Mouse (Mus musculus) lung, embryonic 15.5 days (tissue): ENCODE data around the gene Gpr15. TPM values are rescaled to one million over a fixed set of nuclear protein-coding genes. Genes with fewer than 3 reads are reported as not detected.

ENCODE experiments used
- ATAC-seq: fragments of 200-750 bp; cut with Nextera tagmentation; 2 replicates; pipeline ENCODE4 v1.8.0; 2017; ENCODE audit warnings: moderate number of reproducible peaks, borderline replicate concordance; ENCODE audit not compliant: low FRiP score, low TSS enrichment; ENCODE audit errors: extremely low read depth
- H3K27ac ChIP-seq: fragments of 300-500 bp; sonication (generic); 2 replicates; pipeline ENCODE4 v1.5.1; 2015; ENCODE audit warnings: moderate library complexity, mild to moderate bottlenecking, inconsistent platforms
- H3K27me3 ChIP-seq: fragments of 300-500 bp; sonication (generic); 2 replicates; pipeline ENCODE4 v1.6.1; 2015; ENCODE audit warnings: inconsistent platforms
- H3K36me3 ChIP-seq: fragments of 300-500 bp; sonication (generic); 2 replicates; pipeline ENCODE4 v1.6.1; 2015; ENCODE audit warnings: inconsistent platforms
- H3K4me1 ChIP-seq: fragments of 300-500 bp; sonication (generic); 2 replicates; pipeline ENCODE4 v1.6.1; 2015; ENCODE audit warnings: inconsistent platforms
- H3K4me2 ChIP-seq: fragments of 300-500 bp; sonication (generic); 2 replicates; pipeline ENCODE4 v1.6.1; 2015; ENCODE audit warnings: inconsistent platforms, mild to moderate bottlenecking, moderate library complexity
- H3K4me3 ChIP-seq: fragments of 300-500 bp; sonication (generic); 2 replicates; pipeline ENCODE4 v1.5.1; 2015; ENCODE audit warnings: mild to moderate bottlenecking, inconsistent platforms
- H3K9ac ChIP-seq: fragments of 300-500 bp; sonication (generic); 2 replicates; pipeline ENCODE4 v1.6.1; 2015; ENCODE audit warnings: inconsistent platforms
- H3K9me3 ChIP-seq: fragments of 300-500 bp; sonication (generic); 2 replicates; pipeline ENCODE4 v1.6.1; 2016; ENCODE audit warnings: inconsistent platforms
- WGBS: fragments of 180-500 bp; shearing (Covaris S2); methylation state at CpG from one replicate; pipeline ENCODE4 v1.1.7; 2015; 5-methylcytosine and 5-hydroxymethylcytosine counted together
- polyA plus RNA-seq: library from polyadenylated mRNA; unstranded; fragments of >200 nt; fragmentation: Nextera tagmentation; extraction: Ambion mirVana; gene quantifications from 2 replicates; pipeline ENCODE4 v1.2.1, GENCODE M21; 2015

Gene Gpr15
- polyA plus RNA-seq, 1 experiment from 2014 or later: 0.24 TPM

DNA sequence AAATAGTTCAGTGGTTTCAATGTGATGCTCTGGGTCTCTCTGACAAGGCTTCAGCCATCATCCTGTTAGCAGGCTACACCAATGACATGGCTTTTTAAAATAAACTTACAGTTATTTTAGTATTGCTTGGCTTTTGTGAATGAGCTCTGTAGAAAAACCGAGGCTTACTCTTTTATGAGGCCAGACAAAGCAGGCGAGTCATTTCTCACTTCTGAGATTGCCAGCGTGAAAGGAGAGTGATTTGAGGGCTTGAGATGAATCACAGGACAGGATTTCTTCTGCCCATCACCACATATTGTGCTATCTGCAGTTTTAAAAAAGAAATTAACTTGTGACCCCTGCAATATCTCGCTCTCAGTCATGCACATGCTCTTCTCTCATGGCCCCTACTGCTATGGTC is 3.9 kb downstream of the Gpr15 start:
- Histone ChIP-seq H3K4me3 (no peak overlapping the region), H3K27me3 (no peaks in the 10 kb centered on the region), H3K9me3 (no peaks in the 10 kb centered on the region), H3K4me1 (no peaks in the 10 kb centered on the region), H3K27ac (no peak overlapping the region), H3K9ac (no peak overlapping the region), H3K4me2 (no peak overlapping the region), H3K36me3 (no peaks in the 10 kb centered on the region)
- 63% methylated on average over 4 of the region's 4 CpGs for WGBS
- no peak for ATAC-seq

GRCm38 (mm10) chr16:58713128-58713527 is 5.7 kb downstream of the Gpr15 start:
- no peaks in the 10 kb centered on the region for H3K36me3 ChIP-seq
- H3K4me3 ChIP-seq: no peak overlapping the region
- no peaks in the 10 kb centered on the region for H3K27me3 ChIP-seq
- H3K9me3 ChIP-seq: no peaks in the 10 kb centered on the region
- no peaks in the 10 kb centered on the region for H3K4me1 ChIP-seq
- 88% methylated on average over 1 of the region's 1 CpGs for WGBS
- no peak overlapping the region for H3K9ac ChIP-seq
- no peak overlapping the region for H3K27ac ChIP-seq
- no peak for ATAC-seq
- H3K4me2 ChIP-seq: no peak overlapping the region

- Histone ChIP-seq H3K4me2 (no peak overlapping the region), H3K36me3 (no peaks in the 10 kb centered on the region), H3K4me1 (no peaks in the 10 kb centered on the region), H3K4me3 (no peak overlapping the region), H3K9ac (no peak overlapping the region), H3K27me3 (no peaks in the 10 kb centered on the region), H3K9me3 (no peaks in the 10 kb centered on the region), H3K27ac (no peak overlapping the region)
- 64% methylated on average over 8 of the region's 8 CpGs for WGBS
- ATAC-seq: no peak
Measured at GRCm38 (mm10) chr16:58712221-58712620, 6.6 kb downstream of the Gpr15 start.

DNA sequence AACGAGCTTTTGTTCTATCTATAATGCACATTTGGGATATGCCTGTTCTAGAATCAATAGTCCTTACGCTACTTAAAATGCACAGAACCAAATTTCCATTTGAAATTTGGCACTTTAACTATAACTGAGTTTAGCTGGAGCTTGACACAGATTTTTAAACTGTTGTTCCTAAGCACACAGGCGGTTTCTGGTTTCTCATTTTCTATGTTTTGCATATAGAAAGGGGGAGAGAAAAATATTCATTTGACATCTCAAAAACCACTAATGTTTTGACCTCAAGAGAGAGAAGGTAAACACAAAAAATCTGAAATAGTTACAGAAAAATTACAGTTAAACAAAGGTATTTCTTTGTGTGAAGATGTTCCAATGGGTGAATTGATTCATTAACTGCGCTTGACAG is 9.3 kb downstream of the Gpr15 start:
- no peak overlapping the region for H3K4me2 ChIP-seq
- H3K27me3 ChIP-seq: no peaks in the 10 kb centered on the region
- H3K27ac ChIP-seq: no peak overlapping the region
- no peak for ATAC-seq
- WGBS: 63% methylated on average over 4 of the region's 4 CpGs
- H3K9ac ChIP-seq: no peak overlapping the region
- no peaks in the 10 kb centered on the region for H3K36me3 ChIP-seq
- no peaks in the 10 kb centered on the region for H3K9me3 ChIP-seq
- H3K4me3 ChIP-seq: no peak overlapping the region
- no peaks in the 10 kb centered on the region for H3K4me1 ChIP-seq

DNA sequence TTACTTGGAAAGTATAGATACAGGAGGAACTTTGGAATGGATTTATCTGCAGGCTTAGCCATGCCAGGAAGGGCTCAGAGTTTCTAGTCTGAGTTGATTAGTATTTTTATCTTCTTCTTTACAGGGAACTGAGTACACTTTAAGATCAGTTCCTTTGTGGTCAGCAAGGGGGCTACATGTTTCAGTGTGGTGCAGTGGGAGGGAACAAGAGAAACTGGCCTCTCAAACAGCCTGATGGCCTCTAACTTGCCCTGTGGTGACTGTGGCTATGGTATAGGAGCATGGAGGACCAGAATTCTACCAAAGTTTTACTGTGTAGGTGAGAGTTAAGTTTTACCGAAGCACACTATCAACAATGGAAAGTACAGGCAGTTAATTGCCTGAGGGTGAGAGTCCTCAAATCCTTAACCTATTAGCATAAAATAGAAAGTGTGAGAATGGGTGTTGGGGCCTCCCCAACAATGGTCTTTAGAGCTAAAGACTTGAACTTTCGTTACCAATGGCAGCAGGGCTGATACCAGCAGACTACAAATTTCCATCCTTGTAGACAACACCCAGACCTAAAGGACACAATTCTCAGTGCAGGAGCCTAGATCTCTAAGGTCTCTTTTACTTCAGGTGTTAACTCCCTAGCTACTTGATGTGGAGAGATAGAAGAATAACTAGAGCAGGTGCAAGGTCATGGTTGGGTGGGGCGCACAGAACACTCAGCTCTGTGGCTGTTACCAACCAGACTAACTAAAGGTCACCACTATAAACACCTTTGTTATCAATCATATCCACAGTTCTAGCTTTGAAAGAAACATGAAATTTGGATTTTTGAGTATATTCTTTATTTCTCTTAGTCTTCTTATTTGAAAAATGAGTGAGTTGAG is 10.0 kb downstream of the Gpr15 start:
- Histone ChIP-seq H3K4me3 (no peak overlapping the region), H3K27ac (no peak overlapping the region), H3K4me1 (peaks cover 1% of the 10 kb centered on the region; the same call in 1 of the 2 replicates), H3K27me3 (no peaks in the 10 kb centered on the region), H3K4me2 (no peak overlapping the region), H3K9me3 (no peaks in the 10 kb centered on the region), H3K36me3 (no peaks in the 10 kb centered on the region), H3K9ac (no peak overlapping the region)
- no peak for ATAC-seq
- WGBS: 71% methylated on average over 3 of the region's 3 CpGs

- Histone ChIP-seq H3K27me3 (no peaks in the 10 kb centered on the region), H3K27ac (no peak overlapping the region), H3K4me2 (no peak overlapping the region), H3K9ac (no peak overlapping the region), H3K9me3 (no peaks in the 10 kb centered on the region), H3K4me3 (no peak overlapping the region), H3K36me3 (no peaks in the 10 kb centered on the region), H3K4me1 (peaks cover 8% of the 10 kb centered on the region; the same call in 1 of the 2 replicates)
- 88% methylated on average over 4 of the region's 4 CpGs for WGBS
- no peak for ATAC-seq
Measured at GRCm38 (mm10) chr16:58707276-58707905, 11.5 kb downstream of the Gpr15 start.

DNA sequence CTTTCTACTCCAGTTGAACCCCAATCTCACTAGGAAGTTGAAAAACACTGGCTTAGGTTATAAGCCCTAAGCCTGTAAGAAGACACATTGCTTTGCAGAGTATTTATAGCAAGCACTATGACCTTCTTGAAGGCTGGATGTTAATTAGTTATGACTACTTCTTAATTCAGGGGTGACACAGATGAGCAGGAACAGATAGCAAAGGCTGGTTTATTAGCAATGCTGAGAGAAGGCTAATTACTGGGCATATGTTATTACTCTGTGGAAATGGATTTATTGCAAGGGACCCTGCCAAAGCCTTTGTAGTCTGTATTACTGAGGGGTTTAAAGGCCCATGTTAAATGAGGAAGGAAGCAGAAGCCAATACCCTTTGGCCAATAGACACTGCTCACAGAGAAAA is 13.9 kb downstream of the Gpr15 start:
- Histone ChIP-seq H3K27ac (no peak overlapping the region), H3K9ac (no peak overlapping the region), H3K9me3 (no peaks in the 10 kb centered on the region), H3K4me1 (peaks cover 8% of the 10 kb centered on the region; the same call in 1 of the 2 replicates), H3K4me2 (no peak overlapping the region), H3K36me3 (no peaks in the 10 kb centered on the region), H3K4me3 (no peak overlapping the region), H3K27me3 (no peaks in the 10 kb centered on the region)
- no peak for ATAC-seq

GRCm38 (mm10) chr16:58703382-58704124 is 15.3 kb downstream of the Gpr15 start:
- H3K4me1 ChIP-seq: peaks cover 8% of the 10 kb centered on the region; the same call in 1 of the 2 replicates
- 12% methylated on average over 10 of the region's 10 CpGs for WGBS
- no peaks in the 10 kb centered on the region for H3K27me3 ChIP-seq
- H3K4me2 ChIP-seq: no peak overlapping the region; the same call in 1 of the 2 replicates
- no peak for ATAC-seq
- H3K4me3 ChIP-seq: no peak overlapping the region
- H3K27ac ChIP-seq: no peak overlapping the region
- H3K9me3 ChIP-seq: no peaks in the 10 kb centered on the region
- H3K36me3 ChIP-seq: no peaks in the 10 kb centered on the region
- no peak overlapping the region for H3K9ac ChIP-seq

DNA sequence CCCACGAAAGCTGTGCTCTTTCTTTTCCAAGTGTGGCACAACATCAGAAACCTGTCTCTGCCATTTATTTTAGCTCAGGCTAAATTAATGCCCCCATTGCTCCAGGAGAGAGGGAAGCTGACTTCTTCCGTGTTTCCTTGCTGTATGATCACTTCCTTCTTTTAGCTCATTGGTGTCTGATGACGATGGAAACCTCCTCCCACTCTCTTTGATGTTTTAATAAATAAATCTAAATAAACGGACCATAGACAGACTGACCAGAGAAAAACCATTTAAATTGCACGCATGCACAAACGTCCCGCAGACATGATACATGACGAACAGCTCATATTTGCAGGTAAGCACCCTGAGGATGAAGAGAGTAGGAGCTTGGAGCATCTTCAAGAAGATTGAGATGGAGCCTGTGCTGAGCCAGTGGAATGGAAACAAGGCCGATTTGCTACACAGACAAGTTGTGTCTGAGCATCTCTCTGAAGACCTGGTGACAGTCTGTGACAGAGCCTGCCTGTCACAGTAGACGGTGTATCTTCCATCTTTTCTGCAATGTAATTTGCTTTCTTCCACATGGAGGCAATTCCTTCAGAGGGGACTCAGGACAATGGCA is 16.4 kb downstream of the Gpr15 start:
- Histone ChIP-seq H3K27me3 (no peaks in the 10 kb centered on the region), H3K4me2 (no peak overlapping the region), H3K9ac (no peak overlapping the region), H3K4me1 (peaks cover 8% of the 10 kb centered on the region; the same call in 1 of the 2 replicates), H3K27ac (no peak overlapping the region), H3K9me3 (no peaks in the 10 kb centered on the region), H3K36me3 (no peaks in the 10 kb centered on the region), H3K4me3 (no peak overlapping the region)
- WGBS: 61% methylated on average over 10 of the region's 10 CpGs
- no peak for ATAC-seq

DNA sequence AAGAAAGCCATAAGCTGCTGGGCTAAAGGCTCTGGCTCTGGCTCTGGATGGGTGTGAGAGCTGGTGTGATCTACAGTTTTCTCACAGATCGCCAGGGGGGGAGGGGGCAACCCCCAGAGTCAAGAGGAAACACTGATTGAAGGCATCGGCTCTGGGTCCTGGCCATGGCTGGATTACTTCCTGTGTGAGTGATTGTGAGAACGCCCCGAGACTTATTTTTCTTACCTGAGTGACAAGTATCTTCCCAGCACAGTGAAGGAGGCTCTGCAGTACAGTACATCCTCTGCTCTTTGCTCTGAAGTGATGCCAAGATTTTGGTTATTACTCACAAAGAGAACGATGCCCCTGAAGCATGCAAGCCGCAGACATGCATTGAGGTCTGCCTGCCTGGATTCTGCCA is 17.1 kb downstream of the Gpr15 start:
- Histone ChIP-seq H3K9ac (no peak overlapping the region), H3K4me1 (peaks cover 8% of the 10 kb centered on the region; the same call in 1 of the 2 replicates), H3K4me3 (no peak overlapping the region), H3K27me3 (no peaks in the 10 kb centered on the region), H3K36me3 (no peaks in the 10 kb centered on the region), H3K4me2 (no peak overlapping the region), H3K9me3 (no peaks in the 10 kb centered on the region), H3K27ac (no peak overlapping the region)
- WGBS: 24% methylated on average over 6 of the region's 6 CpGs
- no peak for ATAC-seq

DNA sequence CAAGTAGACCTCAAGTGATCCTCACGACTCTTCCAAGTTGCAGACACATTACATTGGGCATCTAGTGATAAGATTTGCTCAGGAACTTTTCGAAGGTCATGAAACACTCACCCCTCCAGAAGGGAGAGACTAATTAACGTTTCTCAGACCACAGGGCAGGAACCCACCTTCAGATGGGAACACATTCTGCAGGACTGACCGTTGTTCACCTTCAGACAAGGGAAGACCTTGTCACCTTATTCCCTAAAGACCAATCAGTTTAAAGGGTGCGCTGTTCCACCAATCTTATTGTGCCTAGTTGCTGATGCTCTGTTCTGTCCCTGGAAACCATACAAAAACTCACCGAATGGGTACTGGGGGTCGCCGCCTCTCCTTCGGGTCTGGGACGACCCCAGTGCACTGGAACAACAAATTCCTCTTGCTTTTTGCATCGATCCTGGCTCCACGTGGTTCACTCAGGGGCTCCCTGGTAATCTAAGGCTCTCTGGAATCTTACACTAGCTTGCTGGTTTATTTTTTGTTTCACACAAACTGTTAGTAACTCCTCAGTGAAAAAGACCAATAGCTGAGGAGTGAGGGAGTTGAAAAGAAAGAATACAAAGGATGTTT is 17.9 kb downstream of the Gpr15 start:
- 82% methylated on average over 12 of the region's 12 CpGs for WGBS

More for the DNA sequence above, 17.9 kb downstream of the Gpr15 start:
- Histone ChIP-seq H3K4me2 (no peak overlapping the region), H3K9ac (no peak overlapping the region), H3K27me3 (no peaks in the 10 kb centered on the region), H3K4me1 (peaks cover 8% of the 10 kb centered on the region; the same call in 1 of the 2 replicates), H3K27ac (no peak overlapping the region), H3K9me3 (no peaks in the 10 kb centered on the region), H3K4me3 (no peak overlapping the region), H3K36me3 (no peaks in the 10 kb centered on the region)
- no peak for ATAC-seq
